Mouse (Mus musculus) lung, embryonic 14.5 days (tissue): ENCODE data around the gene Usp33. TPM values are rescaled to one million over a fixed set of nuclear protein-coding genes. Genes with fewer than 3 reads are reported as not detected.

Experiments used
- ATAC-seq: fragments of 200-750 bp; cut with Nextera tagmentation; 2 replicates; pipeline ENCODE4 v1.8.0; 2017; ENCODE audit warnings: mild to moderate bottlenecking, moderate TSS enrichment, moderate library complexity; ENCODE audit not compliant: insufficient read depth
- DNase-seq: peaks from one replicate; pipeline ENCODE4 v3.0.0-alpha.2; 2015
- H3K27ac ChIP-seq: fragments of 300-500 bp; sonication (generic); 2 replicates; pipeline ENCODE4 v1.5.1; 2014; ENCODE audit warnings: low read depth, mild to moderate bottlenecking, moderate library complexity
- H3K27me3 ChIP-seq: fragments of 300-500 bp; sonication (generic); 2 replicates; pipeline ENCODE4 v1.6.1; 2014; ENCODE audit warnings: low read length, control low read depth; ENCODE audit not compliant: insufficient read depth
- H3K36me3 ChIP-seq: fragments of 300-500 bp; sonication (generic); 2 replicates; pipeline ENCODE4 v1.6.1; 2014; ENCODE audit warnings: control low read depth; ENCODE audit not compliant: insufficient read depth
- H3K4me1 ChIP-seq: fragments of 300-500 bp; sonication (generic); 2 replicates; pipeline ENCODE4 v1.6.1; 2014; ENCODE audit warnings: antibody characterized with exemption, control low read depth; ENCODE audit not compliant: insufficient read depth
- H3K4me2 ChIP-seq: fragments of 300-500 bp; sonication (generic); 2 replicates; pipeline ENCODE4 v1.6.1; 2014; ENCODE audit warnings: mild to moderate bottlenecking
- H3K4me3 ChIP-seq: fragments of 300-500 bp; sonication (generic); 2 replicates; pipeline ENCODE4 v1.5.1; 2014; ENCODE audit warnings: low read depth, low read length
- H3K9ac ChIP-seq: fragments of 300-500 bp; sonication (generic); 2 replicates; pipeline ENCODE4 v1.6.1; 2014
- H3K9me3 ChIP-seq: fragments of 300-500 bp; sonication (generic); 2 replicates; pipeline ENCODE4 v1.6.1; 2016; ENCODE audit warnings: low read depth, low read length, control low read depth
- CTCF ChIP-seq: IDR thresholded peaks from 2 replicates; pipeline ENCODE4 v1.5.1; 2016; ENCODE audit warnings: antibody characterized with exemption, low read depth
- WGBS: fragments of 180-500 bp; shearing (Covaris S2); extraction: QIAGEN DNeasy Blood & Tissue Kit; methylation state at CpG from one replicate; pipeline ENCODE4 v1.1.7; 2014; 5-methylcytosine and 5-hydroxymethylcytosine counted together
- polyA plus RNA-seq: library from polyadenylated mRNA; unstranded; fragments of >200 nt; fragmentation: Nextera tagmentation; extraction: Ambion mirVana; gene quantifications from 2 replicates; pipeline ENCODE4 v1.2.1, GENCODE M21; 2014

The Usp33 gene
- polyA plus RNA-seq, 1 experiment from 2014 or later = 57.4 TPM

- Histone ChIP-seq H3K27me3 (no peaks in the 10 kb centered on the region), H3K4me3 (no peak overlapping the region), H3K36me3 (0 out of 2 replicates have a peak, but pooled peaks cover 8% of the 10 kb centered on the region), H3K9ac (no peak overlapping the region), H3K4me2 (no peak overlapping the region), H3K4me1 (no peaks in the 10 kb centered on the region), H3K27ac (no peak overlapping the region), H3K9me3 (no peaks in the 10 kb centered on the region)
- no peak for TF ChIP-seq CTCF
- DNase-seq (no peak), ATAC-seq (no peak)
- 85% methylated on average over 8 of the region's 8 CpGs for WGBS
Measured at GRCm38 (mm10) chr3:152321765-152322547, 24.3 kb upstream of the Usp33 start.

GRCm38 (mm10) chr3:152332104-152332503, 14.2 kb upstream of the Usp33 start:
- DNase-seq (no peak), ATAC-seq (no peak)
- Histone ChIP-seq H3K4me1 (no peaks in the 10 kb centered on the region), H3K4me3 (no peak overlapping the region), H3K4me2 (no peak overlapping the region), H3K27ac (no peak overlapping the region), H3K27me3 (no peaks in the 10 kb centered on the region), H3K9me3 (no peaks in the 10 kb centered on the region), H3K9ac (no peak overlapping the region), H3K36me3 (peaks cover 33% of the 10 kb centered on the region)
- 93% methylated on average over 6 of the region's 6 CpGs for WGBS
- TF ChIP-seq CTCF = no peak

- H3K4me3 ChIP-seq = no peak overlapping the region
- H3K9ac ChIP-seq = no peak overlapping the region
- no peak overlapping the region for H3K4me2 ChIP-seq
- H3K9me3 ChIP-seq = no peaks in the 10 kb centered on the region
- ATAC-seq = peak; percentile 35; the same call in 1 of the 2 replicates
- H3K4me1 ChIP-seq = no peaks in the 10 kb centered on the region
- no peak for TF ChIP-seq CTCF
- peaks cover 39% of the 10 kb centered on the region for H3K36me3 ChIP-seq
- no peak for DNase-seq
- WGBS = 89% methylated on average over 15 of the region's 15 CpGs
- no peaks in the 10 kb centered on the region for H3K27me3 ChIP-seq
- H3K27ac ChIP-seq = no peak overlapping the region
Measured at GRCm38 (mm10) chr3:152332545-152333300, 13.6 kb upstream of the Usp33 start.

- no peak for DNase-seq
- peaks cover 41% of the 10 kb centered on the region for H3K36me3 ChIP-seq
- no peaks in the 10 kb centered on the region for H3K27me3 ChIP-seq
- 89% methylated on average over 10 of the region's 10 CpGs for WGBS
- no peak overlapping the region for H3K4me3 ChIP-seq
- no peak for ATAC-seq
- no peak overlapping the region for H3K9ac ChIP-seq
- no peak overlapping the region for H3K4me2 ChIP-seq
- no peak for TF ChIP-seq CTCF
- H3K9me3 ChIP-seq = no peaks in the 10 kb centered on the region
- no peaks in the 10 kb centered on the region for H3K4me1 ChIP-seq
- H3K27ac ChIP-seq = no peak overlapping the region
Measured at GRCm38 (mm10) chr3:152333641-152334040, 12.6 kb upstream of the Usp33 start.

- Histone ChIP-seq H3K9me3 (no peaks in the 10 kb centered on the region), H3K4me3 (no peak overlapping the region), H3K9ac (no peak overlapping the region), H3K27me3 (no peaks in the 10 kb centered on the region), H3K4me2 (no peak overlapping the region), H3K27ac (no peak overlapping the region), H3K36me3 (peaks cover 41% of the 10 kb centered on the region), H3K4me1 (no peaks in the 10 kb centered on the region)
- no peak for TF ChIP-seq CTCF
- DNase-seq = no peak
- WGBS = 72% methylated on average over 8 of the region's 8 CpGs
- no peak for ATAC-seq
Measured at GRCm38 (mm10) chr3:152336085-152336484, 10.2 kb upstream of the Usp33 start.

- H3K9ac ChIP-seq = peak within 1 kb of the TSS; percentile 73
- peaks cover 24% of the 10 kb centered on the region for H3K36me3 ChIP-seq
- 2% methylated on average over 54 of the region's 54 CpGs for WGBS
- peak within 1 kb of the TSS; percentile 70 for H3K4me3 ChIP-seq
- no peaks in the 10 kb centered on the region for H3K9me3 ChIP-seq
- no peaks in the 10 kb centered on the region for H3K4me1 ChIP-seq
- TF ChIP-seq CTCF = no peak
- ATAC-seq = peak; percentile 93
- H3K27ac ChIP-seq = peak within 1 kb of the TSS; percentile 51; the same call in 1 of the 2 replicates
- H3K4me2 ChIP-seq = peak within 1 kb of the TSS; percentile 64
- H3K27me3 ChIP-seq = no peaks in the 10 kb centered on the region
- peak; percentile 85 for DNase-seq
Measured at GRCm38 (mm10) chr3:152339862-152340557, 6.3 kb upstream of the Usp33 start, which contains the start of gene Miga1. Gene Miga1, minus strand, starts transcription at chr3:152340407.
